Mouse (Mus musculus) stomach, embryonic 14.5 days (tissue): Measurements from ENCODE around the gene Fhl2. TPM values are rescaled to one million over a fixed set of nuclear protein-coding genes. Genes with fewer than 3 reads are reported as not detected.

Experiments used
- ATAC-seq: fragments of 200-750 bp; cut with Nextera tagmentation; 2 replicates; pipeline ENCODE4 v1.8.0; 2017; ENCODE audit warnings: low read depth, moderate TSS enrichment; ENCODE audit not compliant: insufficient number of reproducible peaks, insufficient read depth, low FRiP score
- H3K27ac ChIP-seq: fragments of 300-500 bp; sonication (generic); 2 replicates; pipeline ENCODE4 v1.5.1; 2014; ENCODE audit warnings: mild to moderate bottlenecking, low read length, moderate library complexity, mixed read lengths
- H3K27me3 ChIP-seq: fragments of 300-500 bp; sonication (generic); 2 replicates; pipeline ENCODE4 v1.6.1; 2014; ENCODE audit warnings: low read length, control low read depth, mixed read lengths; ENCODE audit not compliant: control insufficient read depth, insufficient read depth
- H3K36me3 ChIP-seq: fragments of 300-500 bp; sonication (generic); 2 replicates; pipeline ENCODE4 v1.6.1; 2014; ENCODE audit warnings: mild to moderate bottlenecking, control low read depth, low read length, moderate library complexity, mixed read lengths; ENCODE audit not compliant: control insufficient read depth, insufficient read depth
- H3K4me1 ChIP-seq: fragments of 300-500 bp; sonication (generic); 2 replicates; pipeline ENCODE4 v1.6.1; 2014; ENCODE audit warnings: low read length, control low read depth, mixed read lengths; ENCODE audit not compliant: control insufficient read depth, insufficient read depth
- H3K4me2 ChIP-seq: fragments of 300-500 bp; sonication (generic); replicated peaks from 2 replicates; pipeline ENCODE4 v1.6.1; 2014; ENCODE audit warnings: low read depth, low read length, control low read depth
- H3K4me3 ChIP-seq: fragments of 300-500 bp; sonication (generic); 2 replicates; pipeline ENCODE4 v1.5.1; 2014; ENCODE audit warnings: low read depth, low read length, control low read depth
- H3K9ac ChIP-seq: fragments of 300-500 bp; sonication (generic); replicated peaks from 2 replicates; pipeline ENCODE4 v1.6.1; 2014; ENCODE audit warnings: low read depth, mild to moderate bottlenecking, control low read depth, low read length, moderate library complexity, mixed read lengths
- H3K9me3 ChIP-seq: fragments of 300-500 bp; sonication (generic); 2 replicates; pipeline ENCODE4 v1.6.1; 2016; ENCODE audit warnings: low read depth, low read length, control low read depth; ENCODE audit not compliant: control insufficient read depth
- WGBS: fragments of 180-500 bp; shearing (Covaris S2); extraction: QIAGEN DNeasy Blood & Tissue Kit; methylation state at CpG from one replicate; pipeline ENCODE4 v1.1.7; 2014; 5-methylcytosine and 5-hydroxymethylcytosine counted together
- polyA plus RNA-seq: library from polyadenylated mRNA; unstranded; fragments of >200 nt; fragmentation: Nextera tagmentation; extraction: Ambion mirVana; gene quantifications from 2 replicates; pipeline ENCODE4 v1.2.1, GENCODE M21; 2014

Gene Fhl2
- polyA plus RNA-seq, 1 experiment from 2014 or later: 97.4 TPM

- WGBS: 76% methylated on average over 2 of the region's 2 CpGs
- Histone ChIP-seq H3K9me3 (no peaks in the 10 kb centered on the region), H3K4me1 (peaks cover 39% of the 10 kb centered on the region; the same call in 1 of the 2 replicates), H3K36me3 (no peaks in the 10 kb centered on the region), H3K27me3 (no peaks in the 10 kb centered on the region), H3K9ac (no peak overlapping the region), H3K4me3 (no peak overlapping the region), H3K27ac (no peak overlapping the region), H3K4me2 (no peak overlapping the region)
- ATAC-seq: no peak
Observed at GRCm38 (mm10) chr1:43157907-43158306, 38.9 kb downstream of the Fhl2 start.

GRCm38 (mm10) chr1:43154491-43154890, 42.3 kb downstream of the Fhl2 start:
- 47% methylated on average over 2 of the region's 2 CpGs for WGBS
- H3K9me3 ChIP-seq: no peaks in the 10 kb centered on the region
- H3K4me3 ChIP-seq: no peak overlapping the region
- peaks cover 32% of the 10 kb centered on the region; the same call in 1 of the 2 replicates for H3K4me1 ChIP-seq
- peaks cover 10% of the 10 kb centered on the region; the same call in 1 of the 2 replicates for H3K36me3 ChIP-seq
- peak overlapping the region; percentile 40; the same call in 1 of the 2 replicates for H3K27ac ChIP-seq
- no peak overlapping the region for H3K9ac ChIP-seq
- no peaks in the 10 kb centered on the region for H3K27me3 ChIP-seq
- ATAC-seq: peak; percentile 7; the same call in 1 of the 2 replicates
- H3K4me2 ChIP-seq: no peak overlapping the region

- ATAC-seq: no peak
- Histone ChIP-seq H3K36me3 (peaks cover 17% of the 10 kb centered on the region; the same call in 1 of the 2 replicates), H3K9ac (no peak overlapping the region), H3K4me1 (peaks cover 32% of the 10 kb centered on the region; the same call in 1 of the 2 replicates), H3K9me3 (no peaks in the 10 kb centered on the region), H3K4me3 (no peak overlapping the region), H3K27ac (peak overlapping the region; percentile 74), H3K27me3 (no peaks in the 10 kb centered on the region), H3K4me2 (no peak overlapping the region)
- WGBS: 67% methylated on average over 5 of the region's 5 CpGs
Observed at GRCm38 (mm10) chr1:43153538-43153937, 43.2 kb downstream of the Fhl2 start.

- Histone ChIP-seq H3K27ac (peak overlapping the region; percentile 74; the same call in 1 of the 2 replicates), H3K4me2 (no peak overlapping the region), H3K4me1 (peaks cover 29% of the 10 kb centered on the region; the same call in 1 of the 2 replicates), H3K4me3 (no peak overlapping the region), H3K9me3 (no peaks in the 10 kb centered on the region), H3K36me3 (peaks cover 18% of the 10 kb centered on the region; the same call in 1 of the 2 replicates), H3K9ac (no peak overlapping the region), H3K27me3 (no peaks in the 10 kb centered on the region)
- WGBS: 67% methylated on average over 4 of the region's 4 CpGs
- ATAC-seq: peak; percentile 93
Observed at GRCm38 (mm10) chr1:43152626-43153025, 44.2 kb downstream of the Fhl2 start.

- Histone ChIP-seq H3K4me1 (peaks cover 23% of the 10 kb centered on the region; the same call in 1 of the 2 replicates), H3K9ac (no peak overlapping the region), H3K9me3 (no peaks in the 10 kb centered on the region), H3K36me3 (peaks cover 22% of the 10 kb centered on the region), H3K27me3 (no peaks in the 10 kb centered on the region), H3K4me2 (no peak overlapping the region), H3K4me3 (no peak overlapping the region), H3K27ac (no peak overlapping the region)
- no peak for ATAC-seq
- 56% methylated on average over 3 of the region's 3 CpGs for WGBS
Observed at GRCm38 (mm10) chr1:43150225-43150624, 46.6 kb downstream of the Fhl2 start.

GRCm38 (mm10) chr1:43147474-43147873, 49.3 kb downstream of the Fhl2 start:
- Histone ChIP-seq H3K4me3 (no peak overlapping the region), H3K4me2 (no peak overlapping the region), H3K27ac (no peak overlapping the region), H3K4me1 (peaks cover 6% of the 10 kb centered on the region; the same call in 1 of the 2 replicates), H3K27me3 (no peaks in the 10 kb centered on the region), H3K36me3 (peaks cover 22% of the 10 kb centered on the region), H3K9me3 (no peaks in the 10 kb centered on the region), H3K9ac (no peak overlapping the region)
- 59% methylated on average over 2 of the region's 2 CpGs for WGBS
- no peak for ATAC-seq

GRCm38 (mm10) chr1:43145388-43145787, 51.4 kb downstream of the Fhl2 start:
- Histone ChIP-seq H3K4me1 (0 out of 2 replicates have a peak, but pooled peaks cover 2% of the 10 kb centered on the region), H3K36me3 (peaks cover 24% of the 10 kb centered on the region), H3K27me3 (no peaks in the 10 kb centered on the region), H3K27ac (no peak overlapping the region), H3K9me3 (no peaks in the 10 kb centered on the region), H3K4me3 (no peak overlapping the region), H3K9ac (no peak overlapping the region), H3K4me2 (no peak overlapping the region)
- peak; percentile 46; the same call in 1 of the 2 replicates for ATAC-seq
- WGBS: 64% methylated on average over 6 of the region's 6 CpGs

- Histone ChIP-seq H3K4me1 (0 out of 2 replicates have a peak, but pooled peaks cover 2% of the 10 kb centered on the region), H3K27ac (no peak overlapping the region)
- 76% methylated on average over 8 of the region's 8 CpGs for WGBS
Observed at GRCm38 (mm10) chr1:43144338-43144906, 52.4 kb downstream of the Fhl2 start.

More at GRCm38 (mm10) chr1:43144338-43144906, 52.4 kb downstream of the Fhl2 start:
- H3K4me2 ChIP-seq: no peak overlapping the region
- H3K9ac ChIP-seq: no peak overlapping the region
- H3K4me3 ChIP-seq: no peak overlapping the region
- H3K27me3 ChIP-seq: no peaks in the 10 kb centered on the region
- no peak for ATAC-seq
- peaks cover 23% of the 10 kb centered on the region for H3K36me3 ChIP-seq
- no peaks in the 10 kb centered on the region for H3K9me3 ChIP-seq
